Mouse (Mus musculus) heart, embryonic 16.5 days (tissue): ENCODE data around the gene Mitf. TPM values are rescaled to one million over a fixed set of nuclear protein-coding genes. Genes with fewer than 3 reads are reported as not detected.
A peak's percentile ranks its signal among the peaks of the same experiment; 100 is the strongest.

Experiments
- ATAC-seq: fragments of 200-750 bp; cut with Nextera tagmentation; replicated peaks from 2 replicates; pipeline ENCODE4 v1.8.0; 2017; ENCODE audit warnings: moderate number of reproducible peaks; ENCODE audit not compliant: insufficient read depth, low FRiP score; ENCODE audit errors: extremely low read depth
- H3K27ac ChIP-seq: fragments of 300-500 bp; sonication (generic); 2 replicates; pipeline ENCODE4 v1.5.1; 2014; ENCODE audit warnings: mild to moderate bottlenecking, low read length, control low read depth, moderate library complexity
- H3K27me3 ChIP-seq: fragments of 300-500 bp; sonication (generic); 2 replicates; pipeline ENCODE4 v1.6.1; 2014; ENCODE audit warnings: low read length, mixed read lengths; ENCODE audit not compliant: control insufficient read depth, insufficient read depth
- H3K36me3 ChIP-seq: fragments of 300-500 bp; sonication (generic); 2 replicates; pipeline ENCODE4 v1.6.1; 2014; ENCODE audit not compliant: control insufficient read depth, insufficient read depth
- H3K4me1 ChIP-seq: fragments of 300-500 bp; sonication (generic); 2 replicates; pipeline ENCODE4 v1.6.1; 2014; ENCODE audit warnings: low read length, mixed read lengths; ENCODE audit not compliant: control insufficient read depth, insufficient read depth
- H3K4me2 ChIP-seq: fragments of 300-500 bp; sonication (generic); 2 replicates; pipeline ENCODE4 v1.6.1; 2014; ENCODE audit warnings: low read depth, mild to moderate bottlenecking, control low read depth, low read length
- H3K4me3 ChIP-seq: fragments of 300-500 bp; sonication (generic); 2 replicates; pipeline ENCODE4 v1.5.1; 2014; ENCODE audit warnings: mild to moderate bottlenecking, control low read depth, low read length
- H3K9ac ChIP-seq: fragments of 300-500 bp; sonication (generic); 2 replicates; pipeline ENCODE4 v1.6.1; 2014; ENCODE audit warnings: low read length, control low read depth
- H3K9me3 ChIP-seq: fragments of 300-500 bp; sonication (generic); replicated peaks from 2 replicates; pipeline ENCODE4 v1.6.1; 2016; ENCODE audit warnings: low read length; ENCODE audit not compliant: control insufficient read depth
- WGBS: fragments of 180-500 bp; shearing (Covaris S2); extraction: QIAGEN DNeasy Blood & Tissue Kit; methylation state at CpG from one replicate; pipeline ENCODE4 v1.1.7; 2014; 5-methylcytosine and 5-hydroxymethylcytosine counted together
- polyA plus RNA-seq: library from polyadenylated mRNA; unstranded; fragments of >200 nt; fragmentation: Nextera tagmentation; extraction: Ambion mirVana; gene quantifications from 2 replicates; pipeline ENCODE4 v1.2.1, GENCODE M21; 2015

The Mitf gene
- polyA plus RNA-seq, 1 experiment from 2014 or later = 19.6 TPM

GRCm38 (mm10) chr6:97952845-97953244 is 146.0 kb downstream of the Mitf start:
- Histone ChIP-seq H3K4me2 (no peak overlapping the region), H3K27me3 (no peaks in the 10 kb centered on the region), H3K9ac (no peak overlapping the region), H3K4me3 (no peak overlapping the region), H3K27ac (no peak overlapping the region), H3K36me3 (no peaks in the 10 kb centered on the region), H3K9me3 (no peaks in the 10 kb centered on the region), H3K4me1 (peaks cover 20% of the 10 kb centered on the region)
- ATAC-seq = peak; percentile 75
- 46% methylated on average over 8 of the region's 8 CpGs for WGBS

- 85% methylated on average over 6 of the region's 6 CpGs for WGBS
- no peak for ATAC-seq
Observed at GRCm38 (mm10) chr6:97956121-97956520, 149.3 kb downstream of the Mitf start.

GRCm38 (mm10) chr6:97956636-97957035 is 149.8 kb downstream of the Mitf start:
- H3K4me1 ChIP-seq = peaks cover 8% of the 10 kb centered on the region
- no peaks in the 10 kb centered on the region for H3K27me3 ChIP-seq
- H3K36me3 ChIP-seq = no peaks in the 10 kb centered on the region; the same call in 1 of the 2 replicates
- no peak for ATAC-seq
- 62% methylated on average over 10 of the region's 10 CpGs for WGBS
- H3K9me3 ChIP-seq = no peaks in the 10 kb centered on the region
- no peak overlapping the region for H3K9ac ChIP-seq
- H3K4me3 ChIP-seq = no peak overlapping the region
- no peak overlapping the region for H3K4me2 ChIP-seq
- H3K27ac ChIP-seq = no peak overlapping the region

More at GRCm38 (mm10) chr6:97956121-97956520, 149.3 kb downstream of the Mitf start:
- H3K4me2 ChIP-seq = no peak overlapping the region
- H3K9ac ChIP-seq = no peak overlapping the region
- no peaks in the 10 kb centered on the region; the same call in 1 of the 2 replicates for H3K36me3 ChIP-seq
- no peak overlapping the region for H3K27ac ChIP-seq
- H3K27me3 ChIP-seq = no peaks in the 10 kb centered on the region
- H3K9me3 ChIP-seq = no peaks in the 10 kb centered on the region
- H3K4me1 ChIP-seq = peaks cover 8% of the 10 kb centered on the region
- no peak overlapping the region for H3K4me3 ChIP-seq

- peaks cover 11% of the 10 kb centered on the region for H3K4me1 ChIP-seq
- H3K9ac ChIP-seq = no peak overlapping the region
- H3K4me3 ChIP-seq = no peak overlapping the region
- H3K36me3 ChIP-seq = no peaks in the 10 kb centered on the region; the same call in 1 of the 2 replicates
- H3K27me3 ChIP-seq = no peaks in the 10 kb centered on the region
- H3K4me2 ChIP-seq = no peak overlapping the region
- no peak overlapping the region for H3K27ac ChIP-seq
- ATAC-seq = no peak
- 81% methylated on average over 4 of the region's 4 CpGs for WGBS
- no peaks in the 10 kb centered on the region for H3K9me3 ChIP-seq
Observed at GRCm38 (mm10) chr6:97958276-97958675, 151.4 kb downstream of the Mitf start.

GRCm38 (mm10) chr6:97961776-97962175 is 154.9 kb downstream of the Mitf start:
- H3K4me1 ChIP-seq = peaks cover 7% of the 10 kb centered on the region
- H3K9ac ChIP-seq = no peak overlapping the region
- H3K36me3 ChIP-seq = no peaks in the 10 kb centered on the region; the same call in 1 of the 2 replicates
- H3K27ac ChIP-seq = no peak overlapping the region
- no peak for ATAC-seq
- H3K4me3 ChIP-seq = no peak overlapping the region
- no peaks in the 10 kb centered on the region for H3K27me3 ChIP-seq
- H3K4me2 ChIP-seq = no peak overlapping the region
- WGBS = 60% methylated on average over 2 of the region's 2 CpGs
- no peaks in the 10 kb centered on the region for H3K9me3 ChIP-seq

GRCm38 (mm10) chr6:97962311-97962710 is 155.5 kb downstream of the Mitf start:
- ATAC-seq = 0 out of 2 replicates have a peak, but pooled peaks have one; percentile 45
- Histone ChIP-seq H3K4me2 (no peak overlapping the region), H3K27me3 (no peaks in the 10 kb centered on the region), H3K4me3 (no peak overlapping the region), H3K36me3 (no peaks in the 10 kb centered on the region; the same call in 1 of the 2 replicates), H3K9ac (no peak overlapping the region), H3K27ac (no peak overlapping the region), H3K4me1 (peaks cover 7% of the 10 kb centered on the region), H3K9me3 (no peaks in the 10 kb centered on the region)
- 58% methylated on average over 1 of the region's 1 CpGs for WGBS

- Histone ChIP-seq H3K4me1 (peaks cover 7% of the 10 kb centered on the region), H3K9me3 (no peaks in the 10 kb centered on the region), H3K4me2 (no peak overlapping the region), H3K36me3 (no peaks in the 10 kb centered on the region), H3K4me3 (no peak overlapping the region), H3K27me3 (no peaks in the 10 kb centered on the region), H3K27ac (no peak overlapping the region), H3K9ac (no peak overlapping the region)
- WGBS = 68% methylated on average over 3 of the region's 3 CpGs
- no peak for ATAC-seq
Observed at GRCm38 (mm10) chr6:97964750-97965149, 157.9 kb downstream of the Mitf start.

- no peak overlapping the region for H3K27ac ChIP-seq
- H3K4me1 ChIP-seq = peaks cover 11% of the 10 kb centered on the region
- WGBS = 73% methylated on average over 9 of the region's 9 CpGs
- no peaks in the 10 kb centered on the region for H3K27me3 ChIP-seq
- H3K36me3 ChIP-seq = no peaks in the 10 kb centered on the region
- ATAC-seq = no peak
- no peak overlapping the region for H3K4me3 ChIP-seq
- no peak overlapping the region for H3K4me2 ChIP-seq
- H3K9ac ChIP-seq = no peak overlapping the region
- no peaks in the 10 kb centered on the region for H3K9me3 ChIP-seq
Observed at GRCm38 (mm10) chr6:97981668-97982067, 174.8 kb downstream of the Mitf start.

GRCm38 (mm10) chr6:97985658-97986057 is 178.8 kb downstream of the Mitf start:
- no peak for ATAC-seq
- Histone ChIP-seq H3K27ac (no peak overlapping the region), H3K9me3 (no peaks in the 10 kb centered on the region), H3K4me3 (no peak overlapping the region), H3K36me3 (no peaks in the 10 kb centered on the region), H3K9ac (no peak overlapping the region), H3K27me3 (no peaks in the 10 kb centered on the region), H3K4me1 (peaks cover 17% of the 10 kb centered on the region), H3K4me2 (no peak overlapping the region)
- WGBS = 38% methylated on average over 9 of the region's 9 CpGs
